Mouse (Mus musculus): ENCODE data around the gene Myrf.

Gene Myrf

GRCm38 (mm10) chr19:10203146-10203847 is 37.3 kb downstream of the Myrf start:
- TF ChIP-seq GATA4 (IDR thresholded peaks at IDR 0.05; ENCODE audit: insufficient replicate concordance, low read length): no peak

- no peak for TF ChIP-seq GATA4 (IDR thresholded peaks at IDR 0.05; ENCODE audit: insufficient replicate concordance, low read length)
Measured at GRCm38 (mm10) chr19:10198723-10199122, 41.8 kb downstream of the Myrf start.

DNA sequence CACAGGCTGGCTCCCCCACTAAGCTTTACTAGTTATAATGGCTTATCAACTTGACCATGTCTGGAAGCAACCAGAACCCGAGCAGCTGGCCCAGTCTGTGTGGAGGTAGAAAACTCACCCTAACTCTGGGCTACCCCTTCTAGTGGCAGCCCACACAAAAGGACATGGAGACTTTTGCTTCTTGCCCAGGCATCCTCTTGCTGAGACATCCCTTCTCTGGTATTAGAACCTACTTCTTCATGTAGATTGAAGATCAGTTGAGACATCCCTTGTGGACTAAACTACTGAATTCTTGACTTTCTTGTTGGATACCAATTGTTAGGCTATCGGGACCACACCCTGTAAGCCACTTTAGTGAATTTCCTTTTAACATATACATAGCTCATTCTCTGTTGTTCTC is 42.3 kb downstream of the Myrf start:
- no peak for TF ChIP-seq GATA4 (IDR thresholded peaks at IDR 0.05; ENCODE audit: insufficient replicate concordance, low read length)

- no peak for TF ChIP-seq GATA4 (IDR thresholded peaks at IDR 0.05; ENCODE audit: insufficient replicate concordance, low read length)
Measured at GRCm38 (mm10) chr19:10197130-10197529, 43.4 kb downstream of the Myrf start.

DNA sequence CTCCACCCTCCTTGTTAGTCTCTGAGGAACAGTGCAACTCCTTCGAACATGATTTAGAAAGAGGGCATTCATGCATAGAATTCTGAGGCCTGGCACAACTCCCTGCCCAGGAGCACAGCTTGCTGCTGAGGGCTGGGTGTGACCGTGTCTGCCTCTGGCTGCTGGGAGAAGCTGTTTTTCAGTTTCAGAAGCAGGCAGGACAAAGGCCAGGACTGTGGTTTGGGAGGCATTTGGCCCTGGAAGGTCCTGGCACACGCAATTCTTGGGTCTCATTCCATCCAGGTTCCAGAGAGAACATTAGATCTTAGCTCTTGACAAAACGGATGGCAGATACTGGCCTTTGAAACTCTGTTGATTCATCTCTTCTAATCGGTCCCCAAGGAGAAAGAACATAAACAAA is 45.3 kb downstream of the Myrf start:
- TF ChIP-seq GATA4 (IDR thresholded peaks at IDR 0.05; ENCODE audit: insufficient replicate concordance, low read length): no peak

- TF ChIP-seq GATA4 (IDR thresholded peaks at IDR 0.05; ENCODE audit: insufficient replicate concordance, low read length): no peak
Measured at GRCm38 (mm10) chr19:10194337-10194736, 46.2 kb downstream of the Myrf start.

GRCm38 (mm10) chr19:10191326-10191725 is 49.2 kb downstream of the Myrf start:
- TF ChIP-seq GATA4 (IDR thresholded peaks at IDR 0.05; ENCODE audit: insufficient replicate concordance, low read length): no peak

- no peak for TF ChIP-seq GATA4 (IDR thresholded peaks at IDR 0.05; ENCODE audit: insufficient replicate concordance, low read length)
Measured at GRCm38 (mm10) chr19:10190796-10191195, 49.8 kb downstream of the Myrf start.

DNA sequence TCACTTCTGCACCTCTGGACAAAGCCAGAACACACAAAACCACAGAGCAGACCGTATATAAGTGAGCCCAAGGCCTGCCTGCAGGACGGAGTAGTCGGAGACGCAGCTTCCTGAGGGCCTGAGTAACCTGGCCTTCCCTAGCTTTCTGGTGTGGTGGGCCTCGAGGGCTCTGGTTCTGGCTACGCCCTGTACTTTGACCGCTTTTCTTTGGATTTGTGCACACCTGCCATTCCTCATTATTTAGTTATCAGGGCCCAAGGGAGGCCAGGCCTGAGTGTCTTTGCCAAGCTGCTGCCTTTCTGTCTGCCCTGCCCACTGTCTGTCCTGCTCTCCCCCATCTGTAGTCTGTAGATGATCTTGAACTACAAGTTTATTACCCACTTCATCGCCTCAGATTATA is 50.6 kb downstream of the Myrf start:
- TF ChIP-seq GATA4 (IDR thresholded peaks at IDR 0.05; ENCODE audit: insufficient replicate concordance, low read length): no peak

DNA sequence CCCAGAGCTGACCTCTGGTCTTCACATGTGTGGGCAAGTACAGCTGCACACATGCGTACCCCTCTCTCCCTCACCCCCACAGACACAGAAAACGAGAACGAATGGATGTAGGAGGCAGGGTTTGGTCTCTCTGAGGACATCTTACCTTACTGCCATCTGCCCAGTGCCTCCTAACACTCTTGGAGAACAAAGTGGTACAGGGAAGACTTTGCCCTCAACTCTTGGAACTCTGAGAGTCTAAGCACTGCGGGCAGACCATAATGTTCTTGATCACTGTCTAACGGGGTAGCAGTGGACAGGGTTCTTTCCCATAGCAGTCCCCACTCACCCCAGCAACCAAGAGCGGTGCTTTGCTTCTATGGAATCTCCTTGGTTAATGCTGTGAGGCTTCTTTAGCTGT is 51.5 kb downstream of the Myrf start:
- TF ChIP-seq GATA4 (IDR thresholded peaks at IDR 0.05; ENCODE audit: insufficient replicate concordance, low read length): no peak

- TF ChIP-seq GATA4 (IDR thresholded peaks at IDR 0.05; ENCODE audit: insufficient replicate concordance, low read length): no peak
Measured at GRCm38 (mm10) chr19:10188281-10188811, 52.2 kb downstream of the Myrf start.

DNA sequence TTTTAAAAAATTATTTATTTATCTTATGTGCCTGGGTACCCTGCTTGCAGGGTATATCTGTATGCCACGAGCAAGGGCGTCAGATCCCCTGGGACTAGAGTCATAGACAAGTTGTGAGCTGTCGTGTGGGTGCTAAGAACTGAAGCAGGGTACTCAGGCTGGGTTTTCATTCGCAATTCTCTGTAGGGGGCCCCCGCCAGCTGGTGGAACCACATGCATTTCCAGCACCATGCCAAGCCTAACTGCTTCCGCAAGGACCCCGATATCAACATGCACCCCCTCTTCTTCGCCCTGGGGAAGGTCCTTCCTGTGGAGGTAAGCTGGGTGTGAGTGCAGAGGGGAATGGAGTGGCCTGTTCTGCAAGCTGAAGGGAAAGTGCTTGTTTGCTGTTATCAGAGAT is 54.0 kb downstream of the Myrf start:
- TF ChIP-seq GATA4 (IDR thresholded peaks at IDR 0.05; ENCODE audit: insufficient replicate concordance, low read length): no peak

GRCm38 (mm10) chr19:10185876-10186275 is 54.7 kb downstream of the Myrf start:
- no peak for TF ChIP-seq GATA4 (IDR thresholded peaks at IDR 0.05; ENCODE audit: insufficient replicate concordance, low read length)

DNA sequence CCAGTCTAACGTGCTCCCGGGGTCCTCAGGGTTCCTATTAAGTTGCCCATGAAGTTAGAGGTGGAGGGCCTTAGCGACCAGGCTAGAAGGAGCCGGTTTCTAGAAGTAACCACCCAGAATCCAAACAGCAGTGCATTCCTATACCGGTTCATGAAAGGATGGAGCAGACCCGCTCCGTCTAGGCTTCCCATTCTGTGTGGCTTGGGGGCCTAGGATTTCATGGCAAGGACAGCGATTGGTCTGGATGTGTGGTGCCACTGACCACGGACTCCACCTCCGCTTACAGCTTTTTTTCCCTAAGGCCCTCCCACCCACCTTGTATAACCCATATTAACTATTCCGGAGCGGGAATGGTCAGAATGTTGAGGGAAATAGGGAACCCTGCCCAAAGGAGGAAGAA is 56.5 kb downstream of the Myrf start:
- no peak for TF ChIP-seq GATA4 (IDR thresholded peaks at IDR 0.05; ENCODE audit: insufficient replicate concordance, low read length)

DNA sequence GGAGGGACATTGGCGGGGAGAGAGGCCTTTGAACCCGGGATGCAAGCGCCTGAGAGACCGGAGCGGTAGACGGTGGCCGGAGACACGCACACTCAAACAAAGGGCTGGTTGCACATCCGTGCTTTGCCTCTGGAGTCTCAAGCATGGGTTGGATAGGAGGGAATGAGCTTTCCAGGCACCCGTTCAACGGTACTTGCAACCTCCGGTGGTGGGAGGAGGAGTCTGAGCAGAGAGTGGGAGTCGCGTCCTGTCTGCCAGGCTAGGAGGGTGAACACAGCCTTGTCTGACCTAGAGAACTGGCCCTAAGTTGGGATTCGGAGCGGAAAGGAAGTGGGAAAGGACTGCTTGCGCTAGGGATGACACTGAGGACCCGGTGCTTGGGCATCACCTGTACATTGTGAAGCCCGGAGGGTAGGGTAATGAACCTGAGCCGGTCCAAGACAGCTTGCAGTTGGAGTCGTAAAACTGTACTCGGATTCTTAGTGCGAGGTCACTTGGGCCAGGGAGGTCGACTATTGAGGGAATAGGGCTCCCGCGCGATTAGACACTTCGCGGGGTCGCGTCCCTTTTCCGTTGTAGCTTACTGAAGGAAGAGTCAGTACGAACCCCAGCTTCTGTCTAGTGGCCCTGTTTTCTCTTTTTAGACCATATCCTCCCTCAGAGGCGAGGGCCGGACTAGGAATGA is 57.1 kb downstream of the Myrf start:
- no peak for TF ChIP-seq GATA4 (IDR thresholded peaks at IDR 0.05; ENCODE audit: insufficient replicate concordance, low read length)

GRCm38 (mm10) chr19:10182670-10183298 is 57.8 kb downstream of the Myrf start, which contains the start of gene Fads1:
Gene Fads1, plus strand, starts transcription at chr19:10182888.
- TF ChIP-seq GATA4 (IDR thresholded peaks at IDR 0.05; ENCODE audit: insufficient replicate concordance, low read length): no peak

Data from liver, adult (tissue).